Mouse (Mus musculus): ENCODE measurements around the gene Zdhhc24. TPM values are rescaled to one million over a fixed set of nuclear protein-coding genes. Genes with fewer than 3 reads are reported as not detected.
A peak's percentile ranks its signal among the peaks of the same experiment; 100 is the strongest.

Gene Zdhhc24
- polyA plus RNA-seq (2012; rRNA removed), result 41.3 and 47.9 TPM in 2 replicates

DNA sequence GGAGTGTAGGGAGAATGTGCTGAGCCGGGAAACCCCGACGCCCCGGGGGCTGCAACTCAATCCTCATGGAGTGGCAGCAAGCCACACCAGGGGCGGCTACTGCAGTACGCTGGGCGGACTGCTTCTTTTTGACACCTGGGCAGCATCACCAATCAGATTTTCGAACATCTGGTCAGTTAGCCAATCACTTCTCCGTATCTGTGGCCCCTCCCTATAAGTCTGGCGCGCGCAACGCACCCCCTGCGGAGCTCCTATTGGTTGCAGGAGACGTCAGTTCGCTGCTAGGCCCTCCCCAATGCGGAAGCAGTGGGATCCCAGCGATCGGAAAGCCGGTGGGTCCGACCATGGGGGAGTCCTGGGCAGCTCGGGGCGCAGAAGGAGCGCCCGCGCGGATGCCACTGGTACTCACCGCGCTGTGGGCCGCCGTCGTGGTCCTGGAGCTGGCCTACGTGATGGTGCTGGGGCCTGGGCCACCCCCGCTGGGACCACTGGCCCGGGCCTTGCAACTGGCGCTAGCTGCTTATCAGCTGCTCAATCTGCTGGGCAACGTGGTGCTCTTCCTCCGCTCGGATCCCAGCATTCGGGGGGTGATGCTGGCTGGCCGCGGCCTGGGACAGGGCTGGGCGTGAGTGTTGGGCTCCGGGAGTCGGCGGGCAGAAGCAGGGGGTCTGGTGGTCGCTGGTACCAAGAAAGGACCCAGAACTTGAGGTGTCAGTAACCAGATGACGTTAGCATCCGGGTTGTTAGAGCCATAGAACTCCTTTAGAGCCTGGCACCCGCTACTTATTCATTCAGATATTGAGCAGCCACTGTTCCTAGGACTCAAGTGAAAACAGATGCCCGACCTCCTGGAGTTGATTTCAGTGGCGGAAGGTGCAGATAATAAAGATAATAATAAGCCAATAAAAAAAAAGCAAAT, at the start of gene Zdhhc24:
Gene Zdhhc24, plus strand, starts transcription at position 264 of the 919 bp plus-strand sequence.
- Histone ChIP-seq H3K27ac (ENCODE audit: insufficient read depth, low read length) (0 out of 2 replicates have a peak within 1 kb of the TSS, but pooled peaks have one; percentile 23), H3K4me1 (ENCODE audit: control insufficient read depth, insufficient read depth, low read length) (peaks cover 3% of the 10 kb centered on the region; the same call in 1 of the 2 replicates), H3K4me3 (ENCODE audit: insufficient read depth, low read length) (peak within 1 kb of the TSS; percentile 84)
- TF ChIP-seq CTCF (IDR thresholded peaks at IDR 0.05; ENCODE audit: extremely low read depth, insufficient read depth, low read length) (no peak), POLR2A (IDR thresholded peaks at IDR 0.05; ENCODE audit: extremely low read depth, insufficient read depth, low read length) (peak; percentile 51; the same call in 1 of the 2 replicates)

DNA sequence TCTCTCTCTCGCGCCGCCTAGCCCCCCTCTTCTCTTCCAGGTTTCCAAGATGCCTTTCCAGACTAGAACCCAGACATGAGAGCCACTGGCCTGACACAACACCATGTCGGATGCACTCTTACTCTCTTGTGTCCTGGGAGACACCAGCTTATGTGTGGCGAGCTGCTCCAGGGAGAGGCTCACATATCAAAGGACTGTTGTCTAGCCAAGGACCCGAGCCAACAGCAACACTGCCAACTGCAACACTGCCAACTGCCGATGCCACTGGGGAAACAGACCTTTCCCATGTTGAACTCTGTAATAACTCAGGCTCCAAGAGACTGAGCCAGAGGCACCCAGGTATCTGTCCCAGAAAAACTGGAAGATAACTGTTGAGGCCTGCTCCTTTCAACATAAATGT, 49.3 kb upstream of the Zdhhc24 start:
- Histone ChIP-seq H3K4me3 (ENCODE audit: insufficient read depth, low read length) (no peak overlapping the region), H3K27ac (ENCODE audit: insufficient read depth, low read length) (no peak overlapping the region), H3K4me1 (ENCODE audit: control insufficient read depth, insufficient read depth, low read length) (no peaks in the 10 kb centered on the region)
- TF ChIP-seq POLR2A (IDR thresholded peaks at IDR 0.05; ENCODE audit: extremely low read depth, insufficient read depth, low read length) (no peak), CTCF (IDR thresholded peaks at IDR 0.05; ENCODE audit: extremely low read depth, insufficient read depth, low read length) (no peak)

DNA sequence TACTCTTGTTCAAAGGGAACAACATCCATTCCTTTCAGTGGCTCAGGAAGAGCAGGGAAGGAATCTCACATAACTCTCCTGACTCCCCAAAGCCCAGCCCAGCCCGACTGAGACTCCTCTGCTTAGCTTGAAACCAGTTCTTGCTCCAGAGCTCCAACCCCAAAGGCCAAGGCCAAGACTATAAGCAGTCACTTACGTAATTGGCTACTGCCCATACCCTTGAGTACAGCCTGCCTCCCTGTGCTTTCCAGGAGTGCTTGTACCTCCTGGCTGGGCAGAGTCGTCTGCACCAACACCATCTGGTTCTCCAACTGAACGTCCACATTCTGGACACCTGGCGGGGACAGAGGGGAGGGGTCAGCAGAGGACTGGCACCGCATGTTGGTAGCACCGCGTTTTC, 44.5 kb upstream of the Zdhhc24 start:
- H3K4me1 ChIP-seq (ENCODE audit: control insufficient read depth, insufficient read depth, low read length), result no peaks in the 10 kb centered on the region; the same call in 1 of the 2 replicates
- H3K4me3 ChIP-seq (ENCODE audit: insufficient read depth, low read length), result no peak overlapping the region
- TF ChIP-seq POLR2A (IDR thresholded peaks at IDR 0.05; ENCODE audit: extremely low read depth, insufficient read depth, low read length) (no peak), CTCF (IDR thresholded peaks at IDR 0.05; ENCODE audit: extremely low read depth, insufficient read depth, low read length) (no peak)
- H3K27ac ChIP-seq (ENCODE audit: insufficient read depth, low read length), result no peak overlapping the region

DNA sequence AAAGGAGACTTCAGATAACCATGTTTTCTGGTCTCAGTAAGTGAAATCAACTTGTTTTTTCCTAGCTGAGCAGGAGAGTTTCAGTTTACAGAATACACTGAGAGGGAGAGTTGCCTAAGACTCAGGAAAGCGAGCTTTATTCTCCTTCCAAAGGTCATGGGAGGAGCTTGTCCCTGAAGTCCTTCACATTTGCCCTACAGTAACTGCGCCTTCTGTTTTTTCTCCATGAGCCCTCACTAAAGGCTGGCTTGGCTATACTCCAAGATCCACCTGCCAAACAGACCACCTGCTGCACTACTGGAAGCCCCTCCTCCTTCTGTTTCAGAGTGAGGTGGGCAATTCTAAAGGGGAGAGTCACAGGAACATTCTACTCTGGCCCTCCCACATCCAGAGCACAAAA, 42.4 kb upstream of the Zdhhc24 start:
- Histone ChIP-seq H3K27ac (ENCODE audit: insufficient read depth, low read length) (no peak overlapping the region), H3K4me3 (ENCODE audit: insufficient read depth, low read length) (no peak overlapping the region), H3K4me1 (ENCODE audit: control insufficient read depth, insufficient read depth, low read length) (no peaks in the 10 kb centered on the region; the same call in 1 of the 2 replicates)
- no peak for TF ChIP-seq POLR2A (IDR thresholded peaks at IDR 0.05; ENCODE audit: extremely low read depth, insufficient read depth, low read length)
- TF ChIP-seq CTCF (IDR thresholded peaks at IDR 0.05; ENCODE audit: extremely low read depth, insufficient read depth, low read length), result no peak

DNA sequence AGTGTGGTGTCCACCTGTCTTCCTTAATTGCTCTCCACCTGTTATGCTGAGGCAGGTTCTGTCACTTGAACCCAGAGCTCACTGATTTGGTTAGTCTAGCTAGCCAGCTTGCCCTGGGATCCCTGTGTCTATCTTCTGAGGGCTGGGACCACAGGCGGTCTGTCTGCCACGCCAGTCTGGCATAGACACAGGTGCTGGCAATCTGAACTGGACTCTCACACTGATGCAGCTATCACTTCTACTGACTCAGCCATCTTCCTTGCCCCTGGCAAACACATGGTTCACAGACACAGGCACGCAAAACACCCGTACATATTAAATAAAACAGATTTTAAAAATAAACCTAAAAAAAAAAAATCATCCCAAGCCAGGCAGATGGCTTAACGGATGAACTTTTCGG, 41.4 kb upstream of the Zdhhc24 start:
- TF ChIP-seq CTCF (IDR thresholded peaks at IDR 0.05; ENCODE audit: extremely low read depth, insufficient read depth, low read length), result no peak
- TF ChIP-seq POLR2A (IDR thresholded peaks at IDR 0.05; ENCODE audit: extremely low read depth, insufficient read depth, low read length), result no peak
- no peaks in the 10 kb centered on the region; the same call in 1 of the 2 replicates for H3K4me1 ChIP-seq (ENCODE audit: control insufficient read depth, insufficient read depth, low read length)
- H3K27ac ChIP-seq (ENCODE audit: insufficient read depth, low read length), result no peak overlapping the region
- no peak overlapping the region for H3K4me3 ChIP-seq (ENCODE audit: insufficient read depth, low read length)

DNA sequence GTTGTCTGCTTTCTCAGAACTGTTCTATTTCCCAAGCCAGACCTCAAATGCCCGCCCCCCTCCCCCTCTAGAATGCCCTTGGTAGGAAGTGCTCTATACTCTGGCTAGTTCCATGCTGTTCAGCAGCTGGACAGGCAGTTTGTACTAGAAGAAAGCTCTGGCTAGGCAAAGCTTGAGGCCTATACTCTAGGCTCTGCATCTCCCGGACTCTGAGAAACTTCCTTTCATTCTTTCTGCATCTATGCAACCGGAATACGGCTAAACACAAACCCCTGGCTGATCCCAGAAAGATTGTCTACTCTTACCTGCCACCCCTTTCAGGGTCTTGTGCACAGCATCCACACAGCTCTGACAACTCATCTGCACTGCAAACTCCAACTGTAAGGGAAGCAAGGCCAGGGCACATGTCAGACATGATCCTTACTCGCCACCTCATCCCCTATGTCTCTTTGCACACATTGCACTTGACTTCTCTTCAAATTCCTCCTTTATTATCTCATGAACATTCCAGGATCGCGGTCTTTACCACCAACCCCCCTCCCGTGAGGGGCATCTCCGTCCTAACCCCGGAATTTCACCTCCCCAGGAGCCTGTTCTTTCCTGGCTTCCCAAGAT, 39.8 kb upstream of the Zdhhc24 start:
- H3K4me3 ChIP-seq (ENCODE audit: insufficient read depth, low read length), result peak overlapping the region; percentile 61
- TF ChIP-seq CTCF (IDR thresholded peaks at IDR 0.05; ENCODE audit: extremely low read depth, insufficient read depth, low read length) (no peak), POLR2A (IDR thresholded peaks at IDR 0.05; ENCODE audit: extremely low read depth, insufficient read depth, low read length) (no peak)
- H3K27ac ChIP-seq (ENCODE audit: insufficient read depth, low read length), result no peak overlapping the region
- no peaks in the 10 kb centered on the region; the same call in 1 of the 2 replicates for H3K4me1 ChIP-seq (ENCODE audit: control insufficient read depth, insufficient read depth, low read length)

DNA sequence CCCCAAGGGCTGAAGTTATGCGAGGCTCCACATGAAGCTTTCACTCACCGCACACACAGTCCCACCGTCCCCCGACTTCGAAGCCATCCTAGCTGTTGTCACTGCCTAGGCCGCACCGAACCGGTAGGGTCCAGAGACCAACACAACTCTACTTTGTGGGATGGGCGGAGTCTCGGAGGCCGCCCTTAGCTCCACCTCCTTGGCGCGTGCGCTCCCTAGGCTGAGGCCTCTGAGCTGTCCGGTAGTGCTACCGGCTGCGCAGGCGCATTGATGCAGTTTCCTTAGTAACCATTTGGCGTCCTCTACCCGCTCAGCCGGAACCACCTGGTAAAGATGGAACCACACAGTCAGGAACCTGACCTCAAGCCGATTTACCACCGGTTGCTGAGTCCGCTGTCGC, 39.3 kb upstream of the Zdhhc24 start, which contains the start of the genes Ccs and Ccdc87:
Gene Ccs, minus strand, starts transcription at position 184 of the 400 bp plus-strand sequence.
Gene Ccdc87, plus strand, starts transcription at position 218 of the 400 bp plus-strand sequence.
- H3K4me1 ChIP-seq (ENCODE audit: control insufficient read depth, insufficient read depth, low read length), result no peaks in the 10 kb centered on the region; the same call in 1 of the 2 replicates
- H3K27ac ChIP-seq (ENCODE audit: insufficient read depth, low read length), result no peak within 1 kb of the TSS
- TF ChIP-seq CTCF (IDR thresholded peaks at IDR 0.05; ENCODE audit: extremely low read depth, insufficient read depth, low read length) (no peak), POLR2A (IDR thresholded peaks at IDR 0.05; ENCODE audit: extremely low read depth, insufficient read depth, low read length) (peak; percentile 79)
- H3K4me3 ChIP-seq (ENCODE audit: insufficient read depth, low read length), result peak within 1 kb of the TSS; percentile 61

DNA sequence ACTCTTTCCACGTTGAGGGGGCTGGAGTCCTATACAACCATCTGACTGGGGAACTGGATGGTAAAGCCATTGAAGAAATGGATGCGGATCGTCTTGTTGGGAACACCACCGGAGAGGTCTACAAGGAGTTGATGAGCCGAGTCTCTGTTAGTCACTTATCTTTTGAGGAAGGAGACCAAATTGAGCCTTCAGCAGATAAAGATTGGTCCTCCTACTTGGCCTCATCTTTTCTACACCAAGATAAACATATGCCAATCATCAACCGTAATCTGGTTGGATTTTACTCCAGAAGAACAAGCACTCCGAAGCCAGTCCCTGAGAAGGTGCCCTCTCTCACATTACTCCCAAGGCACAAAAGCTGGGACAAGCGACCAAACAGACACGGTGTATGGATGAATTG, 37.6 kb upstream of the Zdhhc24 start:
- Histone ChIP-seq H3K27ac (ENCODE audit: insufficient read depth, low read length) (no peak overlapping the region), H3K4me3 (ENCODE audit: insufficient read depth, low read length) (no peak overlapping the region), H3K4me1 (ENCODE audit: control insufficient read depth, insufficient read depth, low read length) (no peaks in the 10 kb centered on the region; the same call in 1 of the 2 replicates)
- TF ChIP-seq POLR2A (IDR thresholded peaks at IDR 0.05; ENCODE audit: extremely low read depth, insufficient read depth, low read length) (no peak), CTCF (IDR thresholded peaks at IDR 0.05; ENCODE audit: extremely low read depth, insufficient read depth, low read length) (no peak)

DNA sequence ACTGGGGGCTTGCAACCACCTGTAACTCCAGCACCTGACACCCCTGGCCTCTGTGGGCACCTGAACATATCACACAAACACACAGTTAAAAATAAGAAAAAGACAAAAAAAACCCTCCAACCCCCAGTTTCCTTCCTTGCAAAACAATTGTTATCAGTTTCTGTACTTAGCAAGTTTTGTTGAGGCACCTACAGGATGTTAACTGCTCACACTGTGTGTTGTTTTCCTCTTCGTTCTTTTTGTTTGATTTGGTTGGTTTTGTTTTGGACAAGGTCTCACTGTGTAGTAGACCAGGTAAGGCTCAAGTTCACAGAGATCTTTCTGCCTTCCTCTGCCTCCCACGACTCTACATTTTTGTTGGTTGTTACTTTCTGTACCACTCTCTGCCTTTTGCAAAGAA, 35.9 kb upstream of the Zdhhc24 start:
- TF ChIP-seq CTCF (IDR thresholded peaks at IDR 0.05; ENCODE audit: extremely low read depth, insufficient read depth, low read length), result no peak
- no peak for TF ChIP-seq POLR2A (IDR thresholded peaks at IDR 0.05; ENCODE audit: extremely low read depth, insufficient read depth, low read length)
- no peaks in the 10 kb centered on the region; the same call in 1 of the 2 replicates for H3K4me1 ChIP-seq (ENCODE audit: control insufficient read depth, insufficient read depth, low read length)
- H3K4me3 ChIP-seq (ENCODE audit: insufficient read depth, low read length), result no peak overlapping the region
- H3K27ac ChIP-seq (ENCODE audit: insufficient read depth, low read length), result no peak overlapping the region
